Mouse (Mus musculus) spleen, adult 18-20 months (tissue): Measurements from ENCODE around the gene Agap2.

Experiments
- DNase-seq, 2 experiments: peaks; one replicate each; pipeline ENCODE4 v3.0.0; 2022; ENCODE audit warnings: mixed read lengths in 2 of 2

Agap2 gene

GRCm38 (mm10) chr10:127137896-127138295, 62.8 kb downstream of the Agap2 start:
- no peak for DNase-seq

GRCm38 (mm10) chr10:127138328-127139141, 63.5 kb downstream of the Agap2 start:
- DNase-seq = no peak

- DNase-seq = no peak
These were observed 65.9 kb downstream of the Agap2 start for GRCm38 (mm10) chr10:127140971-127141370.

- peak; percentile 54 to 61 for DNase-seq
These were observed 66.4 kb downstream of the Agap2 start for GRCm38 (mm10) chr10:127141500-127141899.
